Mouse (Mus musculus) left cerebral cortex, postnatal 36 days (tissue): ENCODE data around the gene Gm9821. TPM values are rescaled to one million over a fixed set of nuclear protein-coding genes. Genes with fewer than 3 reads are reported as not detected.

ENCODE experiments used
- DNase-seq, 2 experiments: peaks; one replicate each; pipeline ENCODE4 v3.0.0; 2021 to 2022; ENCODE audit warnings: low spot score in 2 of 2, mixed read lengths in 1 of 2
- intact Hi-C: fragments of 180-260 bp; cut with DNase I; formaldehyde crosslinking; loops from one replicate; pipeline ENCODE4 v1.15.1; 2025
- total RNA-seq, 2 experiments: library from RNA; stranded (reverse); gene quantifications; 2 replicates each; pipeline ENCODE4 v1.2.3; 2021

Gm9821 gene
- total RNA-seq, 2 experiments from 2014 or later, result not detected

- DNase-seq, result no peak
- intact Hi-C loops, result no loop called here
Observed at GRCm38 (mm10) chr2:91939303-91939935, 6.1 kb upstream of the Gm9821 start.

DNA sequence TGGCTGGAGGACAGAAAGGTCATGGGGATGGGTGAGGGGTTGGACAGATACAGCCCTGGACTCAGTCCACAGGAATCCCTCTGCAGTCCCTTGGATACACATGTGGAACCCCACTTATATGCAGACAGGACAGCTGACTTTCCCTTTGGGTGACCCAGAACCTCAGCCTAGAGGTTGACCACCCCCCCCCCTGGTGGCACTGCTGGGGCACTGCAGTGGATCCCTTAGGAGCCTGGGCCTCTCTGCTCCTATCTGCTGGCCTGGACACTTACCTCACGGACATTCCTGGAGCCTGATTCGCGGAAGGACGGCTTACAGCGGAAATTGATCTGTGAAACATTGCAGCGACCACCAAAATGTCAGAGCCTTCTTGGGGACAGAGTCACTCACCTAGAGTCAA is 3.1 kb upstream of the Gm9821 start:
- intact Hi-C loops, result loop anchor here (5.0 kb wide), 2 partner anchors 35 to 115 kb away; partner anchors contain the start of gene Dgkz
- no peak for DNase-seq

- DNase-seq, result peak in 1 of 2 experiments; percentile 76
- intact Hi-C loops, result loop anchor here (2.0 to 5.0 kb wide), 3 partner anchors 18 to 113 kb away; partner anchors contain the start of gene Dgkz
Observed at GRCm38 (mm10) chr2:91944170-91944950, 1.1 kb upstream of the Gm9821 start.

DNA sequence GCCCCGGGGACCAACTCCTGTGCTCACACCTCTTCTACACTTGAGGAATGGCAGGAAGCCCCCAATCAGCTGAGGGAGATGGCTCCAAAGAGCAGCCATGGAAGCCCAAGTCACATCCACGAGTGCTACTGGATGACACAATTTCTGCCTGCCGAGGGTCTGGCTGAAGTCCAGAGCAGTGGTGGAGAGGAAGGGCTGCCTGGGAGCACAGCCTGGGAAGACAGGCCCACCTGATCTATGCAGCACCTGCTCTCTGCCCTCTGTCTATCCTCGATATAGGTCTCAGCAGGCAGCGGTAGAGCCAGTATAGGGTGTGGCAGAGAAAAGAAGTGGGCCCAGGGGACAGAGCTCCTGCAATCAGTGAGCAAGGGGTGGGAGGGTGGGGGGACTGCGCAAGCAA is 1.3 kb downstream of the Gm9821 start:
- intact Hi-C loops, result no loop called here
- DNase-seq, result no peak

GRCm38 (mm10) chr2:91947397-91948150 is 2.1 kb downstream of the Gm9821 start:
- intact Hi-C loops, result no loop called here
- no peak for DNase-seq

GRCm38 (mm10) chr2:91948151-91948509 is 2.6 kb downstream of the Gm9821 start:
- intact Hi-C loops, result no loop called here

GRCm38 (mm10) chr2:91948792-91949241 is 3.3 kb downstream of the Gm9821 start:
- DNase-seq, result no peak
- intact Hi-C loops, result no loop called here

More at GRCm38 (mm10) chr2:91948151-91948509, 2.6 kb downstream of the Gm9821 start:
- no peak for DNase-seq

DNA sequence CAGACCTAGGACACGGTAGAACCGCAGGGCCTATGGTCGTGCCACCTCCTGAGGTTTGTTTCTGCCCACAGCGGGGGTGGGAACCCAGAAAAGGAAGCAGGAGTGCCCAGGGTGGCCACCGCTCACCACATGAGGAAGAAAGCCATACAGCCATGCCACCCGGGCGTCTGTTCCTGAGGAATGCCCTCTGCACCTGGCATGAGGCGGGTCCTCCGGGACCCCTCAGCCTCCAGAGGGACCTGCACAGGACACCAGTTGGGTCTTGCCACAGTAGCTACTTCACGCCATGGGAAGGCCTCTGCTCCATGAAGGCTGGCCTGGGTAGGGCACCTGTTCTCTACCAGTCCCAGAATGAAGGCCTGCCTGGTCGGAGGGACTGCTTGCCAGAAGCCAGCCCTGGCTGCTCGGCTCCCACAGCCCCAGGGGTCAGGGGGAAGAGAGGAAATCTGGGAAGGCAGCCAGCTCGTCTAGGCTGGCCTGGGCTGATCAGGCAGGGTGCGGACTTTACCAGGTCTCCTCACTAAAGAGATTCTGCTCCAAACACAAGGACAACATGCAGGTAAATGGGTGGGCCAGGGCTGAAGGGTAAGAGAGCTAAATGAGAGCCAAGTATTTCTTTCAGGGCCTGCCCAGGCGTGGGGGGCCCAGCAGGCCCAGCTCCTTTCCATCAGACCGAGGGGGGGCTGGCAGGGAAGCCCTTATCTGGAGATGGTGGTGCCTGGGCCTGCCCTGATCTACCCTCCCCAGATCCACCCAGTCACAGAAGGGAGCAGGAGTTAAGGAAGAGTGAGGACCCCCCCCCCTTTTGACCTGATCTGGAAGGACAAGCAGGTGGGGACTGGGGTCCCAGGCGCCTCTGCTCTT is 4.1 kb downstream of the Gm9821 start:
- DNase-seq, result no peak
- intact Hi-C loops, result no loop called here

GRCm38 (mm10) chr2:91950275-91951085 is 5.0 kb downstream of the Gm9821 start:
- intact Hi-C loops, result no loop called here
- DNase-seq, result peak in 1 of 2 experiments; percentile 65

- intact Hi-C loops, result no loop called here
- peak in 1 of 2 experiments; percentile 12 for DNase-seq
Observed at GRCm38 (mm10) chr2:91953825-91954224, 8.3 kb downstream of the Gm9821 start.

GRCm38 (mm10) chr2:91955121-91955591 is 9.7 kb downstream of the Gm9821 start:
- intact Hi-C loops, result no loop called here
- no peak for DNase-seq

GRCm38 (mm10) chr2:91955875-91956274 is 10.4 kb downstream of the Gm9821 start:
- intact Hi-C loops, result no loop called here
- DNase-seq, result no peak

GRCm38 (mm10) chr2:91957096-91957495 is 11.6 kb downstream of the Gm9821 start:
- DNase-seq, result peak; percentile 84 to 89
- intact Hi-C loops, result no loop called here

DNA sequence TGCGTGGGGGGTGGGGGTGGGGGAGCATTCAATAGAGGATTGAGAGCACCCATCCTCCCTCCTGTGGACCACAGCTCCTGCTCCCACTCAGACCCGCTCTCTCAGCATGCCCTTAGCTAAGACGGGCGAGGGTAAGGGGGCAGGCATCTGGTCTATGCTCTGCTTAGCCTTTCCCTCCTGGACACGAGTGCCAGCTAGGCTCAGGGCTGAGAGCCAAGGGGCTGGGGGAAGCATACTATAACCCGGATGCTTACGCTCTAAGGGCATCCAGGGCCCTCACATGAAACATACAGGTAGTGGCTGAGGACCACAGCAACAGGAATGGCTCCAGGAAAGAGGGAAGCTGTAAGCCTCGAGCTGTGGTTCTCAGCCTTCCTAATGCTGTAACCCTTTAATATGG is 12.5 kb downstream of the Gm9821 start:
- no peak for DNase-seq
- intact Hi-C loops, result no loop called here

DNA sequence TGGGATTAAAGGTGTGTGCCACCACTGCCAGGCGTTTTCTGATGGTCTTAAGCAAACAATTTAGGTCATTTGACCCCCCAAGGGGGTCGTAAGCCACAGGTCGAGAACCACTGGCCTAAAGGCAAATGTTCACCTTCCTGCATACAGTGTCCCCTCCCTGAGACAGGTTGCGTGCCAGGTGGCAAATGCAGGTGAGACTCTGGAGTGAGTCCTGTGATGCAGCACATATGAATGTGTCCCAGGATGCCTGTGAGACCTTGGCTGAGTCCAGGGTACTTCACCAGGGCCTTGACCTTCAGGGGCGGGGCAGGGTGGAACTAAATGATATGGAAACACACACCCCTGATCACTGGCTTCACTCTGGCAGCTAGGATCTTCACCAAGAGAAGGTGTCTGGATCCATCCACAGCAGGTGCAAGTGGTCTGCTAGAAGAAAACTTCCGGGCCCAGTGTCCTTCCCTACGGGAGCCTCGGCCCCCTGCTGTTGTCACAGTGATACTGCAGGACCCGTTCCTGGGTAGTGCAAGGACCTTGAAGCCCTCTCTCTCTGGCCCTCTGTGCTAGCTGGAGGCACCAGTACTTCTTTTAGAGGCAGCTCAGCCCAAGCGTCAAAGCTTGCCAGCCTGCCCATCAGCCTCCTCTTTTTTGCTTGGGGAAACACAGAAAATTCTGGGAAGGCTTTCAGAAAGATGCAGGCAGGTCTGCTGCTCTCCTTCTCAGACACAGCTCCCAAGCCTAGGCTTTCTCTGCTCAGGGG is 13.4 kb downstream of the Gm9821 start:
- intact Hi-C loops, result no loop called here

DNA sequence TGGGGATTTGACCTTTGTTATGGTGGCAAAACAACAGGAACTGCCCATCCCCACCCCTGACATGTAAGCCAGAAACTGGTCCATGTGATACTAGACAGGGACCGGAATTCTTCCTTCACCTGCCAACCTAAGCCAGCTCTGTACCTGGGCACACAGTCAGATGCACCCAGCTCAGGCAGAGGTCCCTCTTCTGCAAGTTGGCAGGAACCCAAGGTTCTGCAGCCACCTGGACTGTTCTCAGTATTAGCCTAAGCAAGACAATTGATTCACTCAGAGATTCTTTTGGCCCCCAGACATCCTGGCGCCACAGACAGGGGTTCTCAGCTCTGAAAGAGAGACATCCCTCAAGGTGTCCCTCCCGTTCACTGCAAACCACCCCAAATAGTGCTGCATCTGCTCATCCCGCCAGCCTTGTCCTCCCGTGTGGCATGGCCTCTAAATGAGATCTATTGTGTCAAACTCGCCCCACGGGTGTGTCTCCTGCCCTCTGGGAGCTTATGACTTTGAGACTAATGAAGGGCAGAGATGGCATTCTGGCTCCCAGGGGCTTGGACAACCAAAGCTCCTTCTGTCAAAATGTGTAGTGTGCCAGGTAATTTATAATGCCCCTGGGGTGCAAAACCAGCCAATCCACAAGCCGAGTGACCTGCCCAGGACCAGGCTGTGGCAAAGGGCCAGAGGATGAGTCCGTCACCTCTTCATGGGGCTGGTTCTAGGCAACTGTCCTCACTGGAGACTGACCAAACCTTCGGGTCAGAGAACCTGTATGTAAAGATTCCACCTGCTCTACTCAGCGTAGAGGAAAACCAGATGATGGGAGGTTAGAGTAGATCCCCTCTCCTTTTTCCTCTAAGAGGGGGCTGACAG is 14.3 kb downstream of the Gm9821 start:
- no peak for DNase-seq
- intact Hi-C loops, result loop anchor here (5.0 kb wide), 1 partner anchor 32 kb away; the partner anchor contains the start of gene Chrm4

More for the DNA sequence above, 13.4 kb downstream of the Gm9821 start:
- DNase-seq, result peak; percentile 58 to 63

- intact Hi-C loops, result loop anchor here (5.0 kb wide), 1 partner anchor 33 kb away; the partner anchor contains the start of gene Chrm4
Observed at GRCm38 (mm10) chr2:91960459-91960858, 15.0 kb downstream of the Gm9821 start.

More at GRCm38 (mm10) chr2:91960459-91960858, 15.0 kb downstream of the Gm9821 start:
- DNase-seq, result no peak
